Mouse (Mus musculus) embryonic facial prominence, embryonic 15.5 days (tissue): ENCODE measurements around the gene Cxcl16. TPM values are rescaled to one million over a fixed set of nuclear protein-coding genes. Genes with fewer than 3 reads are reported as not detected.

ENCODE experiments used
- ATAC-seq: fragments of 200-750 bp; cut with Nextera tagmentation; 2 replicates; pipeline ENCODE4 v1.8.0; 2017; ENCODE audit warnings: low read depth, moderate TSS enrichment; ENCODE audit not compliant: insufficient number of reproducible peaks, low FRiP score, low TSS enrichment
- H3K27ac ChIP-seq: fragments of 300-500 bp; sonication (generic); replicated peaks from 2 replicates; pipeline ENCODE4 v1.5.1; 2015; ENCODE audit warnings: mild to moderate bottlenecking, inconsistent platforms
- H3K27me3 ChIP-seq: fragments of 300-500 bp; sonication (generic); 2 replicates; pipeline ENCODE4 v1.6.1; 2015; ENCODE audit warnings: inconsistent platforms
- H3K36me3 ChIP-seq: fragments of 300-500 bp; sonication (generic); 2 replicates; pipeline ENCODE4 v1.6.1; 2015; ENCODE audit warnings: mild to moderate bottlenecking, inconsistent platforms
- H3K4me1 ChIP-seq: fragments of 300-500 bp; sonication (generic); 2 replicates; pipeline ENCODE4 v1.6.1; 2015; ENCODE audit warnings: inconsistent platforms
- H3K4me2 ChIP-seq: fragments of 300-500 bp; sonication (generic); replicated peaks from 2 replicates; pipeline ENCODE4 v1.6.1; 2015; ENCODE audit warnings: mild to moderate bottlenecking, inconsistent platforms
- H3K4me3 ChIP-seq: fragments of 300-500 bp; sonication (generic); replicated peaks from 2 replicates; pipeline ENCODE4 v1.5.1; 2015; ENCODE audit warnings: mild to moderate bottlenecking, inconsistent platforms
- H3K9ac ChIP-seq: fragments of 300-500 bp; sonication (generic); 2 replicates; pipeline ENCODE4 v1.6.1; 2015; ENCODE audit warnings: inconsistent platforms
- H3K9me3 ChIP-seq: fragments of 300-500 bp; sonication (generic); replicated peaks from 2 replicates; pipeline ENCODE4 v1.6.1; 2016; ENCODE audit warnings: inconsistent platforms
- WGBS: fragments of 180-500 bp; shearing (Covaris S2); methylation state at CpG from one replicate; pipeline ENCODE4 v1.1.7; 2015; 5-methylcytosine and 5-hydroxymethylcytosine counted together
- polyA plus RNA-seq: library from polyadenylated mRNA; unstranded; fragments of >200 nt; fragmentation: Nextera tagmentation; extraction: Ambion mirVana; gene quantifications from 2 replicates; pipeline ENCODE4 v1.2.1, GENCODE M21; 2015

Cxcl16 gene
- polyA plus RNA-seq, 1 experiment from 2014 or later = 4.5 TPM

GRCm38 (mm10) chr11:70451797-70452498 is 7.8 kb downstream of the Cxcl16 start, which contains the start of gene Med11:
Med11 (plus strand) TSS chr11:70451919.
- H3K9me3 ChIP-seq = no peaks in the 10 kb centered on the region
- WGBS = under 1% methylated on average over 46 of the region's 46 CpGs
- H3K4me2 ChIP-seq = peak within 1 kb of the TSS; percentile 67
- peak within 1 kb of the TSS; percentile 99 for H3K27ac ChIP-seq
- H3K4me1 ChIP-seq = peaks cover 12% of the 10 kb centered on the region
- H3K9ac ChIP-seq = peak within 1 kb of the TSS; percentile 85
- peak within 1 kb of the TSS; percentile 81 for H3K4me3 ChIP-seq
- no peaks in the 10 kb centered on the region for H3K27me3 ChIP-seq
- peak; percentile 97 for ATAC-seq
- peaks cover 10% of the 10 kb centered on the region for H3K36me3 ChIP-seq

GRCm38 (mm10) chr11:70450926-70451325 is 8.9 kb downstream of the Cxcl16 start:
- H3K9me3 ChIP-seq = no peaks in the 10 kb centered on the region
- 0 out of 2 replicates have a peak overlapping the region, but pooled peaks have one; percentile 81 for H3K4me3 ChIP-seq
- peaks cover 10% of the 10 kb centered on the region; the same call in 1 of the 2 replicates for H3K36me3 ChIP-seq
- peaks cover 12% of the 10 kb centered on the region for H3K4me1 ChIP-seq
- 83% methylated on average over 2 of the region's 2 CpGs for whole genome bisulfite sequencing
- no peak for ATAC-seq
- H3K27ac ChIP-seq = 0 out of 2 replicates have a peak overlapping the region, but pooled peaks have one; percentile 22
- H3K9ac ChIP-seq = no peak overlapping the region
- peak overlapping the region; percentile 67; the same call in 1 of the 2 replicates for H3K4me2 ChIP-seq
- H3K27me3 ChIP-seq = no peaks in the 10 kb centered on the region

- H3K9ac ChIP-seq = no peak overlapping the region
- H3K4me1 ChIP-seq = 0 out of 2 replicates have a peak, but pooled peaks cover 4% of the 10 kb centered on the region
- ATAC-seq = no peak
- 91% methylated on average over 1 of the region's 1 CpGs for WGBS
- no peaks in the 10 kb centered on the region for H3K9me3 ChIP-seq
- no peak overlapping the region for H3K4me2 ChIP-seq
- no peaks in the 10 kb centered on the region for H3K27me3 ChIP-seq
- H3K4me3 ChIP-seq = no peak overlapping the region
- no peaks in the 10 kb centered on the region; the same call in 1 of the 2 replicates for H3K36me3 ChIP-seq
- H3K27ac ChIP-seq = no peak overlapping the region
These were observed 12.4 kb downstream of the Cxcl16 start for GRCm38 (mm10) chr11:70447373-70447772.

- ATAC-seq = no peak
- H3K4me1 ChIP-seq = 0 out of 2 replicates have a peak, but pooled peaks cover 4% of the 10 kb centered on the region
- H3K36me3 ChIP-seq = no peaks in the 10 kb centered on the region; the same call in 1 of the 2 replicates
- no peaks in the 10 kb centered on the region for H3K9me3 ChIP-seq
- no peak overlapping the region for H3K4me3 ChIP-seq
- WGBS = 38% methylated on average over 3 of the region's 3 CpGs
- H3K9ac ChIP-seq = no peak overlapping the region
- H3K27me3 ChIP-seq = no peaks in the 10 kb centered on the region
- H3K27ac ChIP-seq = no peak overlapping the region
- H3K4me2 ChIP-seq = no peak overlapping the region
These were observed 13.0 kb downstream of the Cxcl16 start for GRCm38 (mm10) chr11:70446756-70447155.

GRCm38 (mm10) chr11:70444667-70445066 is 15.1 kb downstream of the Cxcl16 start:
- no peaks in the 10 kb centered on the region for H3K9me3 ChIP-seq

GRCm38 (mm10) chr11:70443964-70444363 is 15.8 kb downstream of the Cxcl16 start:
- H3K4me1 ChIP-seq = no peaks in the 10 kb centered on the region
- H3K4me2 ChIP-seq = no peak overlapping the region
- no peak overlapping the region for H3K9ac ChIP-seq
- no peak overlapping the region for H3K27ac ChIP-seq
- no peak for ATAC-seq
- WGBS = 85% methylated on average over 3 of the region's 3 CpGs
- peaks cover 22% of the 10 kb centered on the region for H3K36me3 ChIP-seq
- no peaks in the 10 kb centered on the region for H3K27me3 ChIP-seq
- H3K4me3 ChIP-seq = no peak overlapping the region
- H3K9me3 ChIP-seq = no peaks in the 10 kb centered on the region

More at GRCm38 (mm10) chr11:70444667-70445066, 15.1 kb downstream of the Cxcl16 start:
- Histone ChIP-seq H3K36me3 (peaks cover 15% of the 10 kb centered on the region), H3K4me2 (no peak overlapping the region), H3K9ac (no peak overlapping the region), H3K4me1 (no peaks in the 10 kb centered on the region), H3K27ac (no peak overlapping the region), H3K27me3 (no peaks in the 10 kb centered on the region), H3K4me3 (no peak overlapping the region)
- ATAC-seq = no peak
- 78% methylated on average over 6 of the region's 6 CpGs for WGBS

GRCm38 (mm10) chr11:70441882-70442281 is 17.9 kb downstream of the Cxcl16 start:
- 86% methylated on average over 7 of the region's 7 CpGs for WGBS
- no peak overlapping the region for H3K4me3 ChIP-seq
- no peak for ATAC-seq
- no peak overlapping the region for H3K9ac ChIP-seq
- H3K4me1 ChIP-seq = no peaks in the 10 kb centered on the region
- no peak overlapping the region for H3K27ac ChIP-seq
- peaks cover 40% of the 10 kb centered on the region for H3K36me3 ChIP-seq
- H3K4me2 ChIP-seq = no peak overlapping the region
- H3K9me3 ChIP-seq = no peaks in the 10 kb centered on the region
- H3K27me3 ChIP-seq = no peaks in the 10 kb centered on the region

GRCm38 (mm10) chr11:70440637-70441036 is 19.1 kb downstream of the Cxcl16 start:
- no peaks in the 10 kb centered on the region for H3K9me3 ChIP-seq
- 0 out of 2 replicates have a peak, but pooled peaks cover 2% of the 10 kb centered on the region for H3K4me1 ChIP-seq
- no peak overlapping the region for H3K4me3 ChIP-seq
- no peak overlapping the region for H3K27ac ChIP-seq
- WGBS = 99% methylated on average over 4 of the region's 4 CpGs
- no peak for ATAC-seq
- H3K27me3 ChIP-seq = no peaks in the 10 kb centered on the region
- H3K9ac ChIP-seq = no peak overlapping the region
- H3K36me3 ChIP-seq = peaks cover 47% of the 10 kb centered on the region
- H3K4me2 ChIP-seq = no peak overlapping the region

- Histone ChIP-seq H3K27me3 (no peaks in the 10 kb centered on the region), H3K9ac (no peak overlapping the region), H3K36me3 (peaks cover 47% of the 10 kb centered on the region), H3K9me3 (no peaks in the 10 kb centered on the region), H3K4me1 (peaks cover 8% of the 10 kb centered on the region), H3K4me2 (no peak overlapping the region), H3K27ac (no peak overlapping the region), H3K4me3 (no peak overlapping the region)
- no peak for ATAC-seq
- WGBS = 83% methylated on average over 7 of the region's 7 CpGs
These were observed 20.9 kb downstream of the Cxcl16 start for GRCm38 (mm10) chr11:70438728-70439374.

GRCm38 (mm10) chr11:70437426-70437825 is 22.4 kb downstream of the Cxcl16 start:
- 78% methylated on average over 6 of the region's 6 CpGs for WGBS
- no peak overlapping the region for H3K27ac ChIP-seq
- no peaks in the 10 kb centered on the region for H3K27me3 ChIP-seq
- ATAC-seq = no peak
- H3K4me1 ChIP-seq = peaks cover 19% of the 10 kb centered on the region
- H3K9ac ChIP-seq = no peak overlapping the region
- no peak overlapping the region for H3K4me3 ChIP-seq
- no peaks in the 10 kb centered on the region for H3K9me3 ChIP-seq
- no peak overlapping the region for H3K4me2 ChIP-seq
- peaks cover 47% of the 10 kb centered on the region for H3K36me3 ChIP-seq

- Histone ChIP-seq H3K27me3 (no peaks in the 10 kb centered on the region), H3K4me1 (peaks cover 26% of the 10 kb centered on the region), H3K4me2 (no peak overlapping the region), H3K9me3 (no peaks in the 10 kb centered on the region), H3K27ac (no peak overlapping the region), H3K36me3 (peaks cover 40% of the 10 kb centered on the region), H3K4me3 (no peak overlapping the region), H3K9ac (no peak overlapping the region)
- 56% methylated on average over 5 of the region's 5 CpGs for WGBS
- no peak for ATAC-seq
These were observed 24.3 kb downstream of the Cxcl16 start for GRCm38 (mm10) chr11:70435476-70435875.
